Mouse (Mus musculus): ENCODE data around the gene Tfg. TPM values are rescaled to one million over a fixed set of nuclear protein-coding genes. Genes with fewer than 3 reads are reported as not detected.

Gene Tfg
- 183 and 185 TPM in 2 replicates for polyA plus RNA-seq (2014; fragmentation: Nextera tagmentation; extraction: Ambion mirVana)

GRCm38 (mm10) chr16:56717224-56718200 lies at the start of gene Tfg:
Gene Tfg (minus strand): TSS chr16:56717450.
- under 1% methylated on average over 60 of the region's 62 CpGs for WGBS
- peaks cover 19% of the 10 kb centered on the region for H3K4me1 ChIP-seq (ENCODE audit: control insufficient read depth, insufficient read depth, low read length)
- no peaks in the 10 kb centered on the region for H3K9me3 ChIP-seq (ENCODE audit: control insufficient read depth, low read depth, low read length)
- ATAC-seq (ENCODE audit: insufficient number of reproducible peaks, insufficient read depth, low FRiP score, low read depth), result peak; percentile 95
- no peaks in the 10 kb centered on the region for H3K36me3 ChIP-seq (ENCODE audit: control insufficient read depth, insufficient read depth, low read length)
- peak within 1 kb of the TSS; percentile 98 for H3K27ac ChIP-seq (ENCODE audit: low read length)
- H3K27me3 ChIP-seq (ENCODE audit: control insufficient read depth, insufficient read depth, low read length), result no peaks in the 10 kb centered on the region
- peak within 1 kb of the TSS; percentile 54 for H3K4me2 ChIP-seq (replicated peaks; ENCODE audit: low read depth, low read length)
- H3K4me3 ChIP-seq (ENCODE audit: low read depth, low read length), result peak within 1 kb of the TSS; percentile 72
- peak within 1 kb of the TSS; percentile 89 for H3K9ac ChIP-seq (replicated peaks; ENCODE audit: low read depth, low read length)

- Histone ChIP-seq H3K9ac (replicated peaks; ENCODE audit: low read depth, low read length) (no peak overlapping the region), H3K4me3 (ENCODE audit: low read depth, low read length) (no peak overlapping the region), H3K4me1 (ENCODE audit: control insufficient read depth, insufficient read depth, low read length) (no peaks in the 10 kb centered on the region), H3K27me3 (ENCODE audit: control insufficient read depth, insufficient read depth, low read length) (no peaks in the 10 kb centered on the region), H3K27ac (ENCODE audit: low read length) (no peak overlapping the region), H3K4me2 (replicated peaks; ENCODE audit: low read depth, low read length) (no peak overlapping the region), H3K36me3 (ENCODE audit: control insufficient read depth, insufficient read depth, low read length) (no peaks in the 10 kb centered on the region), H3K9me3 (ENCODE audit: control insufficient read depth, low read depth, low read length) (no peaks in the 10 kb centered on the region)
- WGBS, result 27% methylated on average over 1 of the region's 1 CpGs
- ATAC-seq (ENCODE audit: insufficient number of reproducible peaks, insufficient read depth, low FRiP score, low read depth), result no peak
Measured at GRCm38 (mm10) chr16:56729060-56729459, 11.8 kb upstream of the Tfg start.

DNA sequence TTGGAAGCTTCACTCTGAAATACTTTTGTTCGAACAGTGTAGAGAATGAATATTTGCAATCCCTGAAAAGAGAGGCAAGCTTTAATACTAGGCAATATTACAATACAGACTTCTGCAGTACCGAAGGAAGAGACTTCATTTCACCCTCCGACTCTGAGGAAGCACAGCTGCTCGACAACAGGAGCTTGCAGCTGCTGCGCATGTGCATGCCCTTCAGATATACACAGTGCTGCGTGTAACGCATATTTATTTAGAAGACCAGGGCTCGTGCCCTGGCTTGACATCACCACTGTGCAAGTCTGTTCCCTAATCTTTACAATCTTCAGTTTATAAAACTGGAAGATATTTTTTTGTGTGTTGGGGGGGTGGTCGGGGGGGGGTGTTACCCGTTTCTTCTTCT lies 7.7 kb upstream of the Tfg start:
- no peaks in the 10 kb centered on the region for H3K9me3 ChIP-seq (ENCODE audit: control insufficient read depth, low read depth, low read length)
- WGBS, result 30% methylated on average over 10 of the region's 10 CpGs
- H3K4me1 ChIP-seq (ENCODE audit: control insufficient read depth, insufficient read depth, low read length), result no peaks in the 10 kb centered on the region
- no peaks in the 10 kb centered on the region for H3K27me3 ChIP-seq (ENCODE audit: control insufficient read depth, insufficient read depth, low read length)
- H3K4me2 ChIP-seq (replicated peaks; ENCODE audit: low read depth, low read length), result peak overlapping the region; percentile 22; the same call in 1 of the 2 replicates
- H3K27ac ChIP-seq (ENCODE audit: low read length), result peak overlapping the region; percentile 44; the same call in 1 of the 2 replicates
- H3K36me3 ChIP-seq (ENCODE audit: control insufficient read depth, insufficient read depth, low read length), result no peaks in the 10 kb centered on the region
- peak; percentile 81; the same call in 1 of the 2 replicates for ATAC-seq (ENCODE audit: insufficient number of reproducible peaks, insufficient read depth, low FRiP score, low read depth)
- no peak overlapping the region for H3K9ac ChIP-seq (replicated peaks; ENCODE audit: low read depth, low read length)
- no peak overlapping the region for H3K4me3 ChIP-seq (ENCODE audit: low read depth, low read length)

- Histone ChIP-seq H3K27me3 (ENCODE audit: control insufficient read depth, insufficient read depth, low read length) (no peaks in the 10 kb centered on the region), H3K27ac (ENCODE audit: low read length) (no peak overlapping the region), H3K4me1 (ENCODE audit: control insufficient read depth, insufficient read depth, low read length) (0 out of 2 replicates have a peak, but pooled peaks cover 4% of the 10 kb centered on the region), H3K36me3 (ENCODE audit: control insufficient read depth, insufficient read depth, low read length) (no peaks in the 10 kb centered on the region), H3K4me2 (replicated peaks; ENCODE audit: low read depth, low read length) (no peak overlapping the region), H3K4me3 (ENCODE audit: low read depth, low read length) (no peak overlapping the region), H3K9me3 (ENCODE audit: control insufficient read depth, low read depth, low read length) (no peaks in the 10 kb centered on the region), H3K9ac (replicated peaks; ENCODE audit: low read depth, low read length) (no peak overlapping the region)
- 45% methylated on average over 4 of the region's 4 CpGs for WGBS
- no peak for ATAC-seq (ENCODE audit: insufficient number of reproducible peaks, insufficient read depth, low FRiP score, low read depth)
Measured at GRCm38 (mm10) chr16:56722357-56722756, 5.1 kb upstream of the Tfg start.

DNA sequence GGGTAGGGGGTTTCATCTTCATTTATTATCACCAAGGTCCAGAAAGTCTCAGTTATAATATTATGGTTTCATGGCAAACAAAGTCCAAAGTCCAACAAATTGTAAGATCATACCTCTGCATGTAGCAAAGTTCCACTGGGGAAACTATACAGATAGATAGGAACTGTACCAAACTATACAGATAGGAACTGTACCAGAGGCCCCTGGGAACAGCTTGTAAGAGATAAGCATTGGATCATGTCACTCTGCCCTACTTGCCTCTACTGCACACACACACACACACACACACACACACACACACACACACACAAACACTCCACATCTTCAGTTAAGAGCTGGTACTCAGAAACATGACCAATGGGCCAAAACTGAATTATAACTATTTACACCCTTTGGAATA lies 1.8 kb upstream of the Tfg start:
- Histone ChIP-seq H3K27me3 (ENCODE audit: control insufficient read depth, insufficient read depth, low read length) (no peaks in the 10 kb centered on the region), H3K9ac (replicated peaks; ENCODE audit: low read depth, low read length) (no peak overlapping the region), H3K4me2 (replicated peaks; ENCODE audit: low read depth, low read length) (no peak overlapping the region), H3K4me1 (ENCODE audit: control insufficient read depth, insufficient read depth, low read length) (peaks cover 19% of the 10 kb centered on the region), H3K36me3 (ENCODE audit: control insufficient read depth, insufficient read depth, low read length) (no peaks in the 10 kb centered on the region), H3K27ac (ENCODE audit: low read length) (no peak overlapping the region), H3K4me3 (ENCODE audit: low read depth, low read length) (no peak overlapping the region), H3K9me3 (ENCODE audit: control insufficient read depth, low read depth, low read length) (no peaks in the 10 kb centered on the region)
- no peak for ATAC-seq (ENCODE audit: insufficient number of reproducible peaks, insufficient read depth, low FRiP score, low read depth)

DNA sequence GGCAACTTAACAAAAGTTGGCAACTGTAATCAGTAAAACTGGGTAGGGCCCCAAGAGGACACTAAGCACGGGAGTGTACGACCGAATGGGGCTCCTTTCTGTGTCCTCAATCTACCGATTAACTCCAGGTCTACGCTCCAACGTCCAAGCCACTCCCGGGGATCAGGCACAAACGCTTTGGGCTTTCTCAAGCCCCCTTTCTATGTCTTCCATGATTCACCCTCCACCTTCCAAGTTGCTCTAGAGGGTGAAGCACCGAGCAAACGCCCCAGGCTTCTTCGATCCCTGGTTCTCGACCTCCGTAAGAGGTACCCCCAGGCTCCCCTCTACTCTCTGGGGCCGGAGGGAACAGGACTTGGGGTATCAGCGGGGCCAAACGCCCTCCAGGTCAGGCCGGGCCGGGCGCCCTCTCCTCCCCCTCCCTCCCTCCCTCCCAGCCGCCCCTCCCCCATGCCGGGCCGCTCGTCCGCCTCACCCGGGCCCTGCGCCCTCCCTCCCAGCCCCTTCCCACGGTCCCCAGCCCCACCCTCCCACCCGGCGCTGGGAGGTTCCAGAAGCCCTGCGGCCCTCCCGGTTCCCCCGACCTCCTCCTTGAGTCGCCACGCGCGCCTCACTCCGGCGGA lies 582 bp downstream of the Tfg start:
- WGBS, result under 1% methylated on average over 36 of the region's 38 CpGs
- peak; percentile 74 for ATAC-seq (ENCODE audit: insufficient number of reproducible peaks, insufficient read depth, low FRiP score, low read depth)

GRCm38 (mm10) chr16:56715608-56716007 lies 1.6 kb downstream of the Tfg start:
- Histone ChIP-seq H3K9ac (replicated peaks; ENCODE audit: low read depth, low read length) (no peak overlapping the region), H3K27ac (ENCODE audit: low read length) (no peak overlapping the region), H3K9me3 (ENCODE audit: control insufficient read depth, low read depth, low read length) (no peaks in the 10 kb centered on the region), H3K4me2 (replicated peaks; ENCODE audit: low read depth, low read length) (peak overlapping the region; percentile 44), H3K36me3 (ENCODE audit: control insufficient read depth, insufficient read depth, low read length) (peaks cover 5% of the 10 kb centered on the region), H3K27me3 (ENCODE audit: control insufficient read depth, insufficient read depth, low read length) (no peaks in the 10 kb centered on the region), H3K4me3 (ENCODE audit: low read depth, low read length) (peak overlapping the region; percentile 72), H3K4me1 (ENCODE audit: control insufficient read depth, insufficient read depth, low read length) (peaks cover 19% of the 10 kb centered on the region)
- ATAC-seq (ENCODE audit: insufficient number of reproducible peaks, insufficient read depth, low FRiP score, low read depth), result no peak
- WGBS, result 57% methylated on average over 3 of the region's 3 CpGs

More for the DNA sequence above, 582 bp downstream of the Tfg start:
- Histone ChIP-seq H3K27me3 (ENCODE audit: control insufficient read depth, insufficient read depth, low read length) (no peaks in the 10 kb centered on the region), H3K4me3 (ENCODE audit: low read depth, low read length) (peak overlapping the region; percentile 72), H3K9ac (replicated peaks; ENCODE audit: low read depth, low read length) (peak overlapping the region; percentile 89), H3K4me2 (replicated peaks; ENCODE audit: low read depth, low read length) (peak overlapping the region; percentile 44), H3K4me1 (ENCODE audit: control insufficient read depth, insufficient read depth, low read length) (peaks cover 19% of the 10 kb centered on the region), H3K9me3 (ENCODE audit: control insufficient read depth, low read depth, low read length) (no peaks in the 10 kb centered on the region), H3K27ac (ENCODE audit: low read length) (peak overlapping the region; percentile 98), H3K36me3 (ENCODE audit: control insufficient read depth, insufficient read depth, low read length) (peaks cover 4% of the 10 kb centered on the region)

DNA sequence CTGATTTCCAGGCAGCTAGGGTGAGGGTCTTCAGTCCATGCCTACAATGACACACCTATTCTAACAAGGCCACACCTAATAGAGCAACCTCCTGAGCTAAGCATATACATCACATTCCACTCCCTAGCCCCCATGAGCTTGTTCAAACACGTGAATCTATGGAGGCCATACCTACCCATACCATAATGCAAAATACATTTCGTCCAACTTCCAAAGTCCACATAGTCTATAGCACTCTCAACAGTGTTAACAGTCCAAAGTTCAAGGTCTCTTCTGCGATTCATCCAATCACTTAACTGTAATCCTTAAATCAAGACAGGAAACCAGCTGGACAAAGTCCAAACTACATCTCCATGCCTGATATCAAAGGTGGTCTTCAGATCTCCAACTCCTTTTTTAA lies 7.2 kb downstream of the Tfg start:
- H3K27me3 ChIP-seq (ENCODE audit: control insufficient read depth, insufficient read depth, low read length), result no peaks in the 10 kb centered on the region

More for the DNA sequence above, 7.2 kb downstream of the Tfg start:
- Histone ChIP-seq H3K36me3 (ENCODE audit: control insufficient read depth, insufficient read depth, low read length) (peaks cover 39% of the 10 kb centered on the region), H3K27ac (ENCODE audit: low read length) (no peak overlapping the region), H3K4me2 (replicated peaks; ENCODE audit: low read depth, low read length) (no peak overlapping the region), H3K4me3 (ENCODE audit: low read depth, low read length) (no peak overlapping the region), H3K4me1 (ENCODE audit: control insufficient read depth, insufficient read depth, low read length) (peaks cover 5% of the 10 kb centered on the region; the same call in 1 of the 2 replicates), H3K9me3 (ENCODE audit: control insufficient read depth, low read depth, low read length) (no peaks in the 10 kb centered on the region), H3K9ac (replicated peaks; ENCODE audit: low read depth, low read length) (no peak overlapping the region)
- ATAC-seq (ENCODE audit: insufficient number of reproducible peaks, insufficient read depth, low FRiP score, low read depth), result no peak
- WGBS, result 82% methylated on average over 3 of the region's 3 CpGs

Measured in stomach, embryonic 14.5 days (tissue).